Mouse (Mus musculus): Measurements from ENCODE around the gene Ncapd2. TPM values are rescaled to one million over a fixed set of nuclear protein-coding genes. Genes with fewer than 3 reads are reported as not detected.

Gene Ncapd2
- polyA plus RNA-seq, 1 experiment from 2014 or later = 82.3 TPM

- Histone ChIP-seq H3K4me3 (ENCODE audit: low read depth, low read length) (no peak overlapping the region), H3K4me1 (ENCODE audit: control insufficient read depth, insufficient read depth, low read length) (peaks cover 16% of the 10 kb centered on the region), H3K27me3 (ENCODE audit: control insufficient read depth, insufficient read depth, low read length) (no peaks in the 10 kb centered on the region), H3K36me3 (ENCODE audit: control insufficient read depth, insufficient read depth, low read length) (peaks cover 14% of the 10 kb centered on the region), H3K4me2 (no peak overlapping the region), H3K27ac (ENCODE audit: low read depth, low read length) (no peak overlapping the region), H3K9ac (ENCODE audit: low read depth, low read length) (no peak overlapping the region), H3K9me3 (replicated peaks; ENCODE audit: control insufficient read depth, low read length) (no peaks in the 10 kb centered on the region)
- no peak for ATAC-seq (replicated peaks; ENCODE audit: insufficient number of reproducible peaks, low FRiP score, low TSS enrichment)
- WGBS (ENCODE audit: insufficient replicate concordance) = 83% methylated on average over 5 of the region's 5 CpGs
Measured at GRCm38 (mm10) chr6:125153018-125153389, 38.5 kb downstream of the Ncapd2 start.

GRCm38 (mm10) chr6:125152212-125153017 lies 39.1 kb downstream of the Ncapd2 start:
- no peak overlapping the region for H3K4me2 ChIP-seq
- no peak overlapping the region for H3K4me3 ChIP-seq (ENCODE audit: low read depth, low read length)
- peaks cover 22% of the 10 kb centered on the region for H3K4me1 ChIP-seq (ENCODE audit: control insufficient read depth, insufficient read depth, low read length)
- H3K36me3 ChIP-seq (ENCODE audit: control insufficient read depth, insufficient read depth, low read length) = peaks cover 11% of the 10 kb centered on the region
- no peak overlapping the region for H3K27ac ChIP-seq (ENCODE audit: low read depth, low read length)
- H3K9ac ChIP-seq (ENCODE audit: low read depth, low read length) = no peak overlapping the region
- ATAC-seq (replicated peaks; ENCODE audit: insufficient number of reproducible peaks, low FRiP score, low TSS enrichment) = no peak
- WGBS (ENCODE audit: insufficient replicate concordance) = 77% methylated on average over 22 of the region's 22 CpGs
- H3K27me3 ChIP-seq (ENCODE audit: control insufficient read depth, insufficient read depth, low read length) = no peaks in the 10 kb centered on the region
- no peaks in the 10 kb centered on the region for H3K9me3 ChIP-seq (replicated peaks; ENCODE audit: control insufficient read depth, low read length)

GRCm38 (mm10) chr6:125149569-125149950 lies 41.9 kb downstream of the Ncapd2 start:
- peak overlapping the region; percentile 94 for H3K4me2 ChIP-seq
- H3K27ac ChIP-seq (ENCODE audit: low read depth, low read length) = peak overlapping the region; percentile 89
- ATAC-seq (replicated peaks; ENCODE audit: insufficient number of reproducible peaks, low FRiP score, low TSS enrichment) = no peak
- peak overlapping the region; percentile 86 for H3K9ac ChIP-seq (ENCODE audit: low read depth, low read length)
- H3K9me3 ChIP-seq (replicated peaks; ENCODE audit: control insufficient read depth, low read length) = no peaks in the 10 kb centered on the region
- H3K27me3 ChIP-seq (ENCODE audit: control insufficient read depth, insufficient read depth, low read length) = no peaks in the 10 kb centered on the region
- no peak overlapping the region; the same call in 1 of the 2 replicates for H3K4me3 ChIP-seq (ENCODE audit: low read depth, low read length)
- peaks cover 40% of the 10 kb centered on the region for H3K4me1 ChIP-seq (ENCODE audit: control insufficient read depth, insufficient read depth, low read length)
- 69% methylated on average over 7 of the region's 7 CpGs for WGBS (ENCODE audit: insufficient replicate concordance)
- H3K36me3 ChIP-seq (ENCODE audit: control insufficient read depth, insufficient read depth, low read length) = peaks cover 9% of the 10 kb centered on the region

GRCm38 (mm10) chr6:125148926-125149568 lies 42.5 kb downstream of the Ncapd2 start:
- Histone ChIP-seq H3K36me3 (ENCODE audit: control insufficient read depth, insufficient read depth, low read length) (peaks cover 9% of the 10 kb centered on the region), H3K27me3 (ENCODE audit: control insufficient read depth, insufficient read depth, low read length) (no peaks in the 10 kb centered on the region), H3K4me1 (ENCODE audit: control insufficient read depth, insufficient read depth, low read length) (peaks cover 40% of the 10 kb centered on the region), H3K9ac (ENCODE audit: low read depth, low read length) (peak overlapping the region; percentile 86), H3K4me2 (peak overlapping the region; percentile 94), H3K27ac (ENCODE audit: low read depth, low read length) (peak overlapping the region; percentile 89), H3K9me3 (replicated peaks; ENCODE audit: control insufficient read depth, low read length) (no peaks in the 10 kb centered on the region), H3K4me3 (ENCODE audit: low read depth, low read length) (peak overlapping the region; percentile 19)
- no peak for ATAC-seq (replicated peaks; ENCODE audit: insufficient number of reproducible peaks, low FRiP score, low TSS enrichment)
- WGBS (ENCODE audit: insufficient replicate concordance) = 59% methylated on average over 16 of the region's 16 CpGs

- ATAC-seq (replicated peaks; ENCODE audit: insufficient number of reproducible peaks, low FRiP score, low TSS enrichment) = peak; percentile 60
- peak overlapping the region; percentile 94 for H3K4me2 ChIP-seq
Measured at GRCm38 (mm10) chr6:125148251-125148925, 43.1 kb downstream of the Ncapd2 start.

GRCm38 (mm10) chr6:125147329-125147728 lies 44.2 kb downstream of the Ncapd2 start:
- Histone ChIP-seq H3K27ac (ENCODE audit: low read depth, low read length) (peak overlapping the region; percentile 89), H3K4me2 (peak overlapping the region; percentile 94), H3K9ac (ENCODE audit: low read depth, low read length) (peak overlapping the region; percentile 86), H3K9me3 (replicated peaks; ENCODE audit: control insufficient read depth, low read length) (no peaks in the 10 kb centered on the region), H3K36me3 (ENCODE audit: control insufficient read depth, insufficient read depth, low read length) (peaks cover 6% of the 10 kb centered on the region; the same call in 1 of the 2 replicates), H3K4me3 (ENCODE audit: low read depth, low read length) (no peak overlapping the region; the same call in 1 of the 2 replicates), H3K27me3 (ENCODE audit: control insufficient read depth, insufficient read depth, low read length) (no peaks in the 10 kb centered on the region), H3K4me1 (ENCODE audit: control insufficient read depth, insufficient read depth, low read length) (peaks cover 40% of the 10 kb centered on the region)
- WGBS (ENCODE audit: insufficient replicate concordance) = 56% methylated on average over 10 of the region's 10 CpGs
- ATAC-seq (replicated peaks; ENCODE audit: insufficient number of reproducible peaks, low FRiP score, low TSS enrichment) = no peak

More at GRCm38 (mm10) chr6:125148251-125148925, 43.1 kb downstream of the Ncapd2 start:
- Histone ChIP-seq H3K9ac (ENCODE audit: low read depth, low read length) (peak overlapping the region; percentile 86), H3K36me3 (ENCODE audit: control insufficient read depth, insufficient read depth, low read length) (peaks cover 9% of the 10 kb centered on the region), H3K27me3 (ENCODE audit: control insufficient read depth, insufficient read depth, low read length) (no peaks in the 10 kb centered on the region), H3K9me3 (replicated peaks; ENCODE audit: control insufficient read depth, low read length) (no peaks in the 10 kb centered on the region), H3K4me1 (ENCODE audit: control insufficient read depth, insufficient read depth, low read length) (peaks cover 40% of the 10 kb centered on the region), H3K4me3 (ENCODE audit: low read depth, low read length) (peak overlapping the region; percentile 19), H3K27ac (ENCODE audit: low read depth, low read length) (peak overlapping the region; percentile 89)
- 36% methylated on average over 18 of the region's 18 CpGs for WGBS (ENCODE audit: insufficient replicate concordance)

- 54% methylated on average over 4 of the region's 4 CpGs for WGBS (ENCODE audit: insufficient replicate concordance)
- Histone ChIP-seq H3K9ac (ENCODE audit: low read depth, low read length) (peak overlapping the region; percentile 86), H3K4me3 (ENCODE audit: low read depth, low read length) (peak overlapping the region; percentile 82), H3K9me3 (replicated peaks; ENCODE audit: control insufficient read depth, low read length) (no peaks in the 10 kb centered on the region), H3K4me2 (peak overlapping the region; percentile 94), H3K27me3 (ENCODE audit: control insufficient read depth, insufficient read depth, low read length) (no peaks in the 10 kb centered on the region), H3K36me3 (ENCODE audit: control insufficient read depth, insufficient read depth, low read length) (peaks cover 9% of the 10 kb centered on the region), H3K27ac (ENCODE audit: low read depth, low read length) (peak overlapping the region; percentile 89), H3K4me1 (ENCODE audit: control insufficient read depth, insufficient read depth, low read length) (peaks cover 40% of the 10 kb centered on the region)
- no peak for ATAC-seq (replicated peaks; ENCODE audit: insufficient number of reproducible peaks, low FRiP score, low TSS enrichment)
Measured at GRCm38 (mm10) chr6:125146797-125147196, 44.7 kb downstream of the Ncapd2 start.

- H3K9me3 ChIP-seq (replicated peaks; ENCODE audit: control insufficient read depth, low read length) = no peaks in the 10 kb centered on the region
- peaks cover 40% of the 10 kb centered on the region for H3K4me1 ChIP-seq (ENCODE audit: control insufficient read depth, insufficient read depth, low read length)
- H3K4me3 ChIP-seq (ENCODE audit: low read depth, low read length) = peak overlapping the region; percentile 82
- 58% methylated on average over 7 of the region's 7 CpGs for WGBS (ENCODE audit: insufficient replicate concordance)
- H3K4me2 ChIP-seq = peak overlapping the region; percentile 94
- peak overlapping the region; percentile 7; the same call in 1 of the 2 replicates for H3K27ac ChIP-seq (ENCODE audit: low read depth, low read length)
- peak overlapping the region; percentile 86 for H3K9ac ChIP-seq (ENCODE audit: low read depth, low read length)
- peaks cover 13% of the 10 kb centered on the region for H3K36me3 ChIP-seq (ENCODE audit: control insufficient read depth, insufficient read depth, low read length)
- H3K27me3 ChIP-seq (ENCODE audit: control insufficient read depth, insufficient read depth, low read length) = no peaks in the 10 kb centered on the region
- ATAC-seq (replicated peaks; ENCODE audit: insufficient number of reproducible peaks, low FRiP score, low TSS enrichment) = no peak
Measured at GRCm38 (mm10) chr6:125146148-125146547, 45.4 kb downstream of the Ncapd2 start.
